8 mouse cellular contexts compared by ENCODE assay signal in genomic region chr6:121498819-121499535, GRCm38 (mm10). TPM values are rescaled to one million over a fixed set of nuclear protein-coding genes. Genes with fewer than 3 reads are reported as not detected.
DNase-seq lines count a peak whose midpoint lies in the region; ATAC-seq lines count a peak whose summit lies in the region.

No protein-coding gene starts in this region.

- no peaks in the 10 kb centered on the region for H3K36me3 ChIP-seq in hindbrain, embryonic 16.5 days (ENCODE audit: control insufficient read depth, insufficient read depth, low read length)
- H3K36me3 ChIP-seq in neural tube, embryonic 12.5 days, result no peaks in the 10 kb centered on the region

- no peaks in the 10 kb centered on the region for H3K9me3 ChIP-seq in hindbrain, embryonic 16.5 days (ENCODE audit: control insufficient read depth, low read length)
- no peaks in the 10 kb centered on the region for H3K9me3 ChIP-seq in neural tube, embryonic 12.5 days

- ATAC-seq in hindbrain, embryonic 16.5 days, result peak; percentile 66
- no peak for ATAC-seq in neural tube, embryonic 12.5 days (ENCODE audit: low FRiP score, low read depth)

- WGBS in hindbrain, embryonic 16.5 days, result 21% methylated on average over 9 of the region's 9 CpGs
- WGBS in neural tube, embryonic 12.5 days, result 23% methylated on average over 9 of the region's 9 CpGs

- H3K9ac ChIP-seq in hindbrain, embryonic 16.5 days (ENCODE audit: low read depth, low read length), result no peak overlapping the region
- H3K9ac ChIP-seq in neural tube, embryonic 12.5 days, result no peak overlapping the region

- H3K27me3 ChIP-seq in hindbrain, embryonic 16.5 days (replicated peaks; ENCODE audit: control insufficient read depth, insufficient read depth, low read length), result no peaks in the 10 kb centered on the region
- H3K27me3 ChIP-seq in neural tube, embryonic 12.5 days (replicated peaks), result no peaks in the 10 kb centered on the region

- 0 out of 2 replicates have a peak overlapping the region, but pooled peaks have one; percentile 44 for H3K27ac ChIP-seq in hindbrain, embryonic 16.5 days (ENCODE audit: low read depth, low read length)
- H3K27ac ChIP-seq in neural tube, embryonic 12.5 days, result no peak overlapping the region

- peak; percentile 12 for DNase-seq in kidney, postnatal 4 days
- DNase-seq in kidney, postnatal 14 days, result no peak
- DNase-seq in embryo, embryonic 9.5 days (ENCODE audit: extremely low spot score), result peak; percentile 41
- DNase-seq in kidney, adult 11 months, result no peak
- DNase-seq in kidney, postnatal 36 days, result no peak
- no peak for DNase-seq in spleen, postnatal 14 days (ENCODE audit: low spot score in 2 of 2)

- no peak overlapping the region for H3K4me2 ChIP-seq in hindbrain, embryonic 16.5 days (ENCODE audit: low read length)
- H3K4me2 ChIP-seq in neural tube, embryonic 12.5 days (replicated peaks), result peak overlapping the region; percentile 24; the same call in 1 of the 2 replicates

- no peak overlapping the region for H3K4me3 ChIP-seq in hindbrain, embryonic 16.5 days (ENCODE audit: low read length)
- no peak overlapping the region for H3K4me3 ChIP-seq in neural tube, embryonic 12.5 days

- peaks cover 2% of the 10 kb centered on the region; the same call in 1 of the 2 replicates for H3K4me1 ChIP-seq in hindbrain, embryonic 16.5 days (ENCODE audit: control insufficient read depth, insufficient read depth, low read depth, low read length)
- H3K4me1 ChIP-seq in neural tube, embryonic 12.5 days, result 0 out of 2 replicates have a peak, but pooled peaks cover 5% of the 10 kb centered on the region

RNA-seq across cellular contexts. Expression of gene Iqsec3, which starts 25.5 kb away (rescaled TPM):
- 12.7 and 13.0 TPM in 2 replicates for polyA plus RNA-seq in hindbrain, embryonic 16.5 days (2015; fragmentation: Nextera tagmentation; extraction: Ambion mirVana)
- polyA plus RNA-seq in neural tube, embryonic 12.5 days (2016; fragmentation: Nextera tagmentation; extraction: Ambion mirVana), result 7.8 and 7.9 TPM in 2 replicates

Comparison
In these comparisons a context has a peak if more than half of its experiments do, and no peak if none do; other contexts are left out.
1. DNase-seq: peak in kidney, postnatal 4 days (2 of 2) and embryo, embryonic 9.5 days (single experiment); none in kidney, postnatal 14 days (single experiment), kidney, adult 11 months (single experiment), kidney, postnatal 36 days (0 of 2) and spleen, postnatal 14 days (0 of 2).